Mouse (Mus musculus): Measurements from ENCODE around the gene Pofut2. TPM values are rescaled to one million over a fixed set of nuclear protein-coding genes. Genes with fewer than 3 reads are reported as not detected.

The Pofut2 gene
- polyA plus RNA-seq, 1 experiment, result 45.9 TPM

DNA sequence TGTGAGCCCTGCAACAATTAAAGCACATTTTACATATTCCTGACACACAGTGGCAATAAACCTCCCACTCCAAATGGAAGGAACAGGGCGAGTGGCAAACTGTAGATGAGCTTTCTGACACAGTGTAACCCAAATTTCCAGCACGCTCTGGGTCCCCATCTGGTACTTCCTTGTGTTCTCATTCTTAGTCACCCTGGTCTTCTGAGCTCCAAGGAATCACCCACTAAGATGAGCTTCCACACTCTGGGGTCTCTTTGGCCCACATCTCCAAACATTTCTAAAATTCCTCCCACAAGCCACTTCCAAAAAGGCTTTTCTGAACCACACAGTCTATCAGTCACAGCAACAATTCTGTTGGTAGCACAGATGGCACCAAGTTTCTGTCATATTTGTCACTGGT, 56.7 kb downstream of the Pofut2 start:
- TF ChIP-seq POLR2A (IDR thresholded peaks at IDR 0.05; ENCODE audit: low read depth, low read length) (no peak), CTCF (conservative IDR thresholded peaks at IDR 0.05; ENCODE audit: insufficient read depth, insufficient read length, low read depth, low read length) (no peak)
- no peaks in the 10 kb centered on the region for H3K4me1 ChIP-seq (ENCODE audit: control insufficient read depth, insufficient read depth, low read length)
- H3K27ac ChIP-seq (ENCODE audit: insufficient read depth, low read depth, low read length), result no peak overlapping the region
- DNase-seq, result no peak
- no peak overlapping the region for H3K4me3 ChIP-seq (ENCODE audit: insufficient read depth, low read depth, low read length)
- H3K36me3 ChIP-seq (ENCODE audit: control insufficient read depth, insufficient read depth, low read length), result no peaks in the 10 kb centered on the region
- 91% methylated on average over 2 of the region's 2 CpGs for WGBS
- H3K27me3 ChIP-seq (replicated peaks; ENCODE audit: control insufficient read depth, insufficient read depth, low read length), result no peaks in the 10 kb centered on the region

Other genes with a start within 250 kb of the Pofut2 start
- gene Slc19a1, start 227.0 kb upstream of the Pofut2 start, polyA plus RNA-seq (2012; rRNA removed), result 245 and 351 TPM in 2 replicates
- gene Col18a1, start 92.7 kb upstream of the Pofut2 start, polyA plus RNA-seq (2012; rRNA removed), result 114 and 138 TPM in 2 replicates
- gene Adarb1, start 159.1 kb downstream of the Pofut2 start, polyA plus RNA-seq (2012; rRNA removed), result 6.2 and 6.6 TPM in 2 replicates

Measured in kidney, adult 2 months (tissue).